Mouse (Mus musculus) neural tube, embryonic 12.5 days (tissue): Measurements from ENCODE around the gene Cad. TPM values are rescaled to one million over a fixed set of nuclear protein-coding genes. Genes with fewer than 3 reads are reported as not detected.
A peak's percentile ranks its signal among the peaks of the same experiment; 100 is the strongest.
"Not testable (repeated sequence)": the region's sequence is repeated elsewhere in the genome, so short reads cannot be mapped to it uniquely, and the experiment has no call there.

Experiments used
- ATAC-seq: fragments of 200-750 bp; cut with Nextera tagmentation; 2 replicates; pipeline ENCODE4 v1.8.0; 2017; ENCODE audit warnings: low read depth, mild to moderate bottlenecking, moderate TSS enrichment, moderate library complexity; ENCODE audit not compliant: low FRiP score
- H3K27ac ChIP-seq: fragments of 300-500 bp; sonication (generic); 2 replicates; pipeline ENCODE4 v1.5.1; 2016
- H3K27me3 ChIP-seq: fragments of 300-500 bp; sonication (generic); replicated peaks from 2 replicates; pipeline ENCODE4 v1.6.1; 2016; ENCODE audit warnings: mild to moderate bottlenecking
- H3K36me3 ChIP-seq: fragments of 300-500 bp; sonication (generic); 2 replicates; pipeline ENCODE4 v1.6.1; 2016; ENCODE audit warnings: mild to moderate bottlenecking
- H3K4me1 ChIP-seq: fragments of 300-500 bp; sonication (generic); 2 replicates; pipeline ENCODE4 v1.6.1; 2016
- H3K4me2 ChIP-seq: fragments of 300-500 bp; sonication (generic); replicated peaks from 2 replicates; pipeline ENCODE4 v1.6.1; 2016; ENCODE audit warnings: mild to moderate bottlenecking
- H3K4me3 ChIP-seq: fragments of 300-500 bp; sonication (generic); 2 replicates; pipeline ENCODE4 v1.5.1; 2016
- H3K9ac ChIP-seq: fragments of 300-500 bp; sonication (generic); 2 replicates; pipeline ENCODE4 v1.6.1; 2016; ENCODE audit warnings: mild to moderate bottlenecking
- H3K9me3 ChIP-seq: fragments of 300-500 bp; sonication (generic); 2 replicates; pipeline ENCODE4 v1.6.1; 2016; ENCODE audit warnings: mild to moderate bottlenecking
- WGBS: fragments of 180-500 bp; shearing (Covaris S2); methylation state at CpG from one replicate; pipeline ENCODE4 v1.1.7; 2016; 5-methylcytosine and 5-hydroxymethylcytosine counted together
- polyA plus RNA-seq: library from polyadenylated mRNA; unstranded; fragments of >200 nt; fragmentation: Nextera tagmentation; extraction: Ambion mirVana; gene quantifications from 2 replicates; pipeline ENCODE4 v1.2.1, GENCODE M21; 2016

Cad gene
- polyA plus RNA-seq, 1 experiment from 2014 or later: 30.1 TPM

- peaks cover 4% of the 10 kb centered on the region for H3K4me1 ChIP-seq
- no peak overlapping the region for H3K4me3 ChIP-seq
- H3K4me2 ChIP-seq: no peak overlapping the region
- H3K27ac ChIP-seq: no peak overlapping the region
- no peaks in the 10 kb centered on the region for H3K27me3 ChIP-seq
- peaks cover 20% of the 10 kb centered on the region for H3K36me3 ChIP-seq
- ATAC-seq: no peak
- H3K9me3 ChIP-seq: no peaks in the 10 kb centered on the region
- 93% methylated on average over 6 of the region's 6 CpGs for WGBS
- no peak overlapping the region for H3K9ac ChIP-seq
These were observed 8.2 kb upstream of the Cad start for GRCm38 (mm10) chr5:31046416-31046815.

- ATAC-seq: no peak
- 81% methylated on average over 5 of the region's 5 CpGs for WGBS
- Histone ChIP-seq H3K4me2 (peak overlapping the region; percentile 73), H3K36me3 (peaks cover 14% of the 10 kb centered on the region; the same call in 1 of the 2 replicates), H3K4me1 (peaks cover 4% of the 10 kb centered on the region), H3K27me3 (no peaks in the 10 kb centered on the region), H3K9me3 (no peaks in the 10 kb centered on the region), H3K4me3 (peak overlapping the region; percentile 67; the same call in 1 of the 2 replicates), H3K9ac (no peak overlapping the region; the same call in 1 of the 2 replicates), H3K27ac (no peak overlapping the region)
These were observed 7.5 kb upstream of the Cad start for GRCm38 (mm10) chr5:31047074-31047473.

- Histone ChIP-seq H3K4me2 (peak within 1 kb of the TSS; percentile 73), H3K9ac (peak within 1 kb of the TSS; percentile 80), H3K4me3 (peak within 1 kb of the TSS; percentile 67), H3K27ac (peak within 1 kb of the TSS; percentile 82), H3K27me3 (no peaks in the 10 kb centered on the region), H3K4me1 (peaks cover 4% of the 10 kb centered on the region), H3K36me3 (peaks cover 13% of the 10 kb centered on the region; the same call in 1 of the 2 replicates), H3K9me3 (no peaks in the 10 kb centered on the region)
- ATAC-seq: peak; percentile 96
- under 1% methylated on average over 73 of the region's 73 CpGs for WGBS
These were observed 6.5 kb upstream of the Cad start, which contains the start of gene Atraid for GRCm38 (mm10) chr5:31047848-31048762. Gene Atraid, plus strand, starts transcription at chr5:31048312.

- H3K4me1 ChIP-seq: peaks cover 7% of the 10 kb centered on the region
- H3K27ac ChIP-seq: peak within 1 kb of the TSS; percentile 82
- H3K9ac ChIP-seq: peak within 1 kb of the TSS; percentile 80
- under 1% methylated on average over 23 of the region's 23 CpGs for WGBS
- peaks cover 7% of the 10 kb centered on the region; the same call in 1 of the 2 replicates for H3K36me3 ChIP-seq
- H3K4me3 ChIP-seq: peak within 1 kb of the TSS; percentile 67
- ATAC-seq: peak; percentile 44
- H3K27me3 ChIP-seq: no peaks in the 10 kb centered on the region
- H3K9me3 ChIP-seq: no peaks in the 10 kb centered on the region
- H3K4me2 ChIP-seq: peak within 1 kb of the TSS; percentile 73
These were observed 5.6 kb upstream of the Cad start, which contains the start of gene Slc5a6 for GRCm38 (mm10) chr5:31048763-31049641. Gene Slc5a6, minus strand, starts transcription at chr5:31048924.

- H3K27ac ChIP-seq: no peak overlapping the region
- H3K36me3 ChIP-seq: peaks cover 7% of the 10 kb centered on the region; the same call in 1 of the 2 replicates
- H3K27me3 ChIP-seq: no peaks in the 10 kb centered on the region
- peaks cover 12% of the 10 kb centered on the region for H3K4me1 ChIP-seq
- H3K9me3 ChIP-seq: no peaks in the 10 kb centered on the region
- H3K4me2 ChIP-seq: no peak overlapping the region
- H3K9ac ChIP-seq: no peak overlapping the region
- no peak for ATAC-seq
- no peak overlapping the region for H3K4me3 ChIP-seq
These were observed 4.2 kb upstream of the Cad start for GRCm38 (mm10) chr5:31050427-31050826.

- not testable (repeated sequence) for H3K27me3 ChIP-seq, H3K27ac ChIP-seq, ATAC-seq, H3K9me3 ChIP-seq
- H3K9ac ChIP-seq: 0 out of 2 replicates have a peak overlapping the region, but pooled peaks have one; percentile 73
- peaks cover 10% of the 10 kb centered on the region for H3K36me3 ChIP-seq
- 60% methylated on average over 4 of the region's 4 CpGs for WGBS
- H3K4me2 ChIP-seq: peak overlapping the region; percentile 94
- H3K4me1 ChIP-seq: peaks cover 15% of the 10 kb centered on the region
- peak overlapping the region; percentile 61 for H3K4me3 ChIP-seq
These were observed 852 bp upstream of the Cad start for GRCm38 (mm10) chr5:31053728-31054127.

- Histone ChIP-seq H3K4me3 (peak overlapping the region; percentile 61), H3K4me1 (peaks cover 15% of the 10 kb centered on the region), H3K9me3 (no peaks in the 10 kb centered on the region), H3K27me3 (no peaks in the 10 kb centered on the region), H3K4me2 (peak overlapping the region; percentile 94), H3K27ac (no peak overlapping the region), H3K36me3 (peaks cover 28% of the 10 kb centered on the region), H3K9ac (peak overlapping the region; percentile 73)
- peak; percentile 43 for ATAC-seq
- 16% methylated on average over 19 of the region's 19 CpGs for WGBS
These were observed 898 bp downstream of the Cad start for GRCm38 (mm10) chr5:31055216-31056140.

- 100% methylated on average over 3 of the region's 3 CpGs for WGBS
- no peaks in the 10 kb centered on the region for H3K27me3 ChIP-seq
- peaks cover 93% of the 10 kb centered on the region for H3K36me3 ChIP-seq
- H3K27ac ChIP-seq: no peak overlapping the region
- H3K4me1 ChIP-seq: no peaks in the 10 kb centered on the region
- ATAC-seq: no peak
- no peak overlapping the region for H3K4me2 ChIP-seq
- no peaks in the 10 kb centered on the region for H3K9me3 ChIP-seq
- H3K9ac ChIP-seq: no peak overlapping the region
- H3K4me3 ChIP-seq: no peak overlapping the region
These were observed 15.2 kb downstream of the Cad start for GRCm38 (mm10) chr5:31069810-31070209.

GRCm38 (mm10) chr5:31071059-31071458 lies 16.5 kb downstream of the Cad start:
- Histone ChIP-seq H3K27me3 (no peaks in the 10 kb centered on the region), H3K36me3 (peaks cover 99% of the 10 kb centered on the region), H3K9ac (no peak overlapping the region), H3K9me3 (no peaks in the 10 kb centered on the region), H3K27ac (no peak overlapping the region), H3K4me1 (no peaks in the 10 kb centered on the region), H3K4me3 (no peak overlapping the region), H3K4me2 (no peak overlapping the region)
- ATAC-seq: no peak
- 90% methylated on average over 2 of the region's 2 CpGs for WGBS

GRCm38 (mm10) chr5:31071821-31072220 lies 17.2 kb downstream of the Cad start:
- no peaks in the 10 kb centered on the region for H3K4me1 ChIP-seq
- ATAC-seq: no peak
- H3K9me3 ChIP-seq: no peaks in the 10 kb centered on the region
- no peak overlapping the region for H3K4me2 ChIP-seq
- H3K36me3 ChIP-seq: peaks cover 99% of the 10 kb centered on the region
- no peaks in the 10 kb centered on the region for H3K27me3 ChIP-seq
- no peak overlapping the region for H3K9ac ChIP-seq
- no peak overlapping the region for H3K27ac ChIP-seq
- H3K4me3 ChIP-seq: no peak overlapping the region
- 94% methylated on average over 11 of the region's 11 CpGs for WGBS

- H3K4me3 ChIP-seq: no peak overlapping the region
- H3K4me2 ChIP-seq: no peak overlapping the region
- no peaks in the 10 kb centered on the region for H3K27me3 ChIP-seq
- H3K27ac ChIP-seq: no peak overlapping the region
- H3K9ac ChIP-seq: no peak overlapping the region
- H3K36me3 ChIP-seq: peaks cover 99% of the 10 kb centered on the region
- H3K9me3 ChIP-seq: no peaks in the 10 kb centered on the region
- 95% methylated on average over 12 of the region's 12 CpGs for WGBS
- no peaks in the 10 kb centered on the region for H3K4me1 ChIP-seq
- ATAC-seq: no peak
These were observed 18.6 kb downstream of the Cad start for GRCm38 (mm10) chr5:31073176-31073575.
